Mouse (Mus musculus): ENCODE measurements around the gene Pet117. TPM values are rescaled to one million over a fixed set of nuclear protein-coding genes. Genes with fewer than 3 reads are reported as not detected.
"Not testable (repeated sequence)": the region's sequence is repeated elsewhere in the genome, so short reads cannot be mapped to it uniquely, and the experiment has no call there.

Pet117 gene
- polyA plus RNA-seq, 1 experiment from 2014 or later: 0.94 TPM

- no peaks in the 10 kb centered on the region for H3K9me3 ChIP-seq (ENCODE audit: control insufficient read depth, low read length)
- H3K27me3 ChIP-seq (ENCODE audit: control insufficient read depth, insufficient read depth, low read length): peaks cover 51% of the 10 kb centered on the region
- DNase-seq (ENCODE audit: low spot score) (peak; percentile 63), ATAC-seq (ENCODE audit: low FRiP score) (no peak)
- H3K9ac ChIP-seq (ENCODE audit: low read depth, low read length): no peak overlapping the region
- no peak overlapping the region for H3K27ac ChIP-seq (ENCODE audit: low read depth, low read length)
- H3K4me2 ChIP-seq (replicated peaks; ENCODE audit: low read depth, low read length): peak overlapping the region; percentile 25
- peak overlapping the region; percentile 6; the same call in 1 of the 2 replicates for H3K4me3 ChIP-seq (ENCODE audit: low read depth, low read length)
- no peaks in the 10 kb centered on the region for H3K36me3 ChIP-seq (ENCODE audit: control insufficient read depth, insufficient read depth, low read length)
- peaks cover 9% of the 10 kb centered on the region for H3K4me1 ChIP-seq (replicated peaks; ENCODE audit: control insufficient read depth, insufficient read depth, low read length)
- WGBS: 8% methylated on average over 28 of the region's 28 CpGs
Observed at GRCm38 (mm10) chr2:144333138-144333842, 35.5 kb upstream of the Pet117 start.

DNA sequence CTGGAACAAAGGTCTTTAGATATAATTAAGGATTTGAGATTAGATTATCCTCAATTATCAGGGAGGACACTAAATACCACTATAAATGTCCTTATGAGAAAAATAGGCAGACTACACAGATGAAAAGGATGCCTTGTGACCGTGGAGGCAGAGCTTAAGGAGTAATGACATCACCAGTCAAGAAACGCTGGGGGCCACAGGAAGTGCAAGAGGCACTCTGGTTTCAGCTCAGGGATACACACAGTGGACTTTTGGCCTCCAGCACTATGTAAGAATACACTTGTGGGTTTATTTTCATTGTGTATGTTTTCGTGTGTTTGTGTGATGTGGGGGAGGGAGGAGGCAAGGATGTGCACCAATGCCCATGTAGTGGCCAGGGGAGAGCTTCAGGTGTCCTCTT lies 31.6 kb upstream of the Pet117 start:
- Histone ChIP-seq H3K9me3 (ENCODE audit: control insufficient read depth, low read length) (no peaks in the 10 kb centered on the region), H3K4me1 (replicated peaks; ENCODE audit: control insufficient read depth, insufficient read depth, low read length) (peaks cover 2% of the 10 kb centered on the region; the same call in 1 of the 2 replicates), H3K9ac (ENCODE audit: low read depth, low read length) (no peak overlapping the region), H3K27me3 (ENCODE audit: control insufficient read depth, insufficient read depth, low read length) (peaks cover 20% of the 10 kb centered on the region), H3K27ac (ENCODE audit: low read depth, low read length) (no peak overlapping the region), H3K4me2 (replicated peaks; ENCODE audit: low read depth, low read length) (no peak overlapping the region), H3K36me3 (ENCODE audit: control insufficient read depth, insufficient read depth, low read length) (no peaks in the 10 kb centered on the region), H3K4me3 (ENCODE audit: low read depth, low read length) (no peak overlapping the region)
- ATAC-seq (ENCODE audit: low FRiP score) (no peak), DNase-seq (ENCODE audit: low spot score) (no peak)
- 69% methylated on average over 3 of the region's 3 CpGs for WGBS

GRCm38 (mm10) chr2:144337701-144338100 lies 31.1 kb upstream of the Pet117 start:
- H3K9ac ChIP-seq (ENCODE audit: low read depth, low read length): no peak overlapping the region
- 79% methylated on average over 7 of the region's 8 CpGs for WGBS
- no peak overlapping the region for H3K27ac ChIP-seq (ENCODE audit: low read depth, low read length)
- H3K36me3 ChIP-seq (ENCODE audit: control insufficient read depth, insufficient read depth, low read length): no peaks in the 10 kb centered on the region
- no peak overlapping the region for H3K4me3 ChIP-seq (ENCODE audit: low read depth, low read length)
- peaks cover 2% of the 10 kb centered on the region; the same call in 1 of the 2 replicates for H3K4me1 ChIP-seq (replicated peaks; ENCODE audit: control insufficient read depth, insufficient read depth, low read length)
- ATAC-seq (ENCODE audit: low FRiP score) (no peak), DNase-seq (ENCODE audit: low spot score) (no peak)
- no peak overlapping the region for H3K4me2 ChIP-seq (replicated peaks; ENCODE audit: low read depth, low read length)
- H3K9me3 ChIP-seq (ENCODE audit: control insufficient read depth, low read length): no peaks in the 10 kb centered on the region
- peaks cover 16% of the 10 kb centered on the region for H3K27me3 ChIP-seq (ENCODE audit: control insufficient read depth, insufficient read depth, low read length)

GRCm38 (mm10) chr2:144338149-144338548 lies 30.6 kb upstream of the Pet117 start:
- not testable (repeated sequence) for H3K9me3 ChIP-seq (ENCODE audit: control insufficient read depth, low read length); ATAC-seq (ENCODE audit: low FRiP score); H3K27ac ChIP-seq (ENCODE audit: low read depth, low read length); H3K36me3 ChIP-seq (ENCODE audit: control insufficient read depth, insufficient read depth, low read length); H3K9ac ChIP-seq (ENCODE audit: low read depth, low read length); DNase-seq (ENCODE audit: low spot score); H3K4me1 ChIP-seq (replicated peaks; ENCODE audit: control insufficient read depth, insufficient read depth, low read length); H3K4me3 ChIP-seq (ENCODE audit: low read depth, low read length); H3K4me2 ChIP-seq (replicated peaks; ENCODE audit: low read depth, low read length)
- 74% methylated on average over 6 of the region's 6 CpGs for WGBS
- peaks cover 13% of the 10 kb centered on the region for H3K27me3 ChIP-seq (ENCODE audit: control insufficient read depth, insufficient read depth, low read length)

GRCm38 (mm10) chr2:144343158-144343557 lies 25.6 kb upstream of the Pet117 start:
- H3K27me3 ChIP-seq (ENCODE audit: control insufficient read depth, insufficient read depth, low read length): no peaks in the 10 kb centered on the region

DNA sequence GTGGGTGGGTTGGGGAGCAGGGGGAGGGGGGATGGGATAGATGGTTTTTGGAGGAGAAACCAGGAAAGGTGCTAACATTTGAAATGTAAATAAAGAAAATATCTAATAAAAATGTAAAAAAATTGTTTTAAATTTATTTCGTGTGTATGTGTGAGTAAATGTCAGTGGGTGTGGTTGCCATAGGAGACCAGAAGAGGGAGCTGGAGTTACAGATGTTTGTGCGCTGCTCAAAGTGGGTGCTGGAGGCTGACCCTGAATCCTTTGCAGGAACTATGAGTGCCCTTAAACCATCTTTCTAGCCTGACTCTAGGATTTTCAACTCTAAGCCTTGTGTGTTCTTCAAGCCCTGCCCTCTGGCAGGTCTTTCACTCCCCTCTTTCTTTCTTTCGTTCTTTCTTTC lies 20.3 kb upstream of the Pet117 start:
- Histone ChIP-seq H3K27ac (ENCODE audit: low read depth, low read length) (no peak overlapping the region), H3K4me2 (replicated peaks; ENCODE audit: low read depth, low read length) (no peak overlapping the region), H3K4me3 (ENCODE audit: low read depth, low read length) (no peak overlapping the region), H3K9ac (ENCODE audit: low read depth, low read length) (no peak overlapping the region), H3K9me3 (ENCODE audit: control insufficient read depth, low read length) (no peaks in the 10 kb centered on the region), H3K4me1 (replicated peaks; ENCODE audit: control insufficient read depth, insufficient read depth, low read length) (no peaks in the 10 kb centered on the region), H3K27me3 (ENCODE audit: control insufficient read depth, insufficient read depth, low read length) (no peaks in the 10 kb centered on the region), H3K36me3 (ENCODE audit: control insufficient read depth, insufficient read depth, low read length) (no peaks in the 10 kb centered on the region)
- no peak for DNase-seq (ENCODE audit: low spot score)
- no peak for ATAC-seq (ENCODE audit: low FRiP score)
- WGBS: 55% methylated on average over 3 of the region's 3 CpGs

More at GRCm38 (mm10) chr2:144343158-144343557, 25.6 kb upstream of the Pet117 start:
- no peak for ATAC-seq (ENCODE audit: low FRiP score)
- Histone ChIP-seq H3K27ac (ENCODE audit: low read depth, low read length) (no peak overlapping the region), H3K36me3 (ENCODE audit: control insufficient read depth, insufficient read depth, low read length) (no peaks in the 10 kb centered on the region), H3K4me3 (ENCODE audit: low read depth, low read length) (no peak overlapping the region), H3K9ac (ENCODE audit: low read depth, low read length) (no peak overlapping the region), H3K4me2 (replicated peaks; ENCODE audit: low read depth, low read length) (no peak overlapping the region), H3K9me3 (ENCODE audit: control insufficient read depth, low read length) (no peaks in the 10 kb centered on the region), H3K4me1 (replicated peaks; ENCODE audit: control insufficient read depth, insufficient read depth, low read length) (no peaks in the 10 kb centered on the region)
- DNase-seq (ENCODE audit: low spot score): no peak
- 83% methylated on average over 4 of the region's 4 CpGs for WGBS

DNA sequence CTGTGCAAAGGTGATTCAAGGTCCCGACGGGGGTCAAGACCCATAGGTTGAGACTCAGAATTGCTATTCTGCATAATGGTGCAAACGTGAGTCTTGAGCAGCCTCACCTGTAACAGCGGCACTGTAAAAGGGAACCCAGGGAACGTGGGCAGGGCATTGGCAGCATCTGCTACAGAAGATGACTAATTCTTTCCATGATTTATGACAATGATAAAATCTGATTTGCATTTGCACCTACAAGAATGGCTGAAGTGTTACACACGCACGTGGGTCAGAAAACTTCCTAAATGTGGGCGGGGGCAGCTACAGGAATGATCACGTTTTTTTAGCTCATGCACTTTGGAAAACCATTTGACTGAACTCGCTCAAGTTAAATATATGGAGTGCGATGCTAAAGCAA lies 16.0 kb upstream of the Pet117 start:
- no peak overlapping the region for H3K4me2 ChIP-seq (replicated peaks; ENCODE audit: low read depth, low read length)
- no peaks in the 10 kb centered on the region for H3K4me1 ChIP-seq (replicated peaks; ENCODE audit: control insufficient read depth, insufficient read depth, low read length)
- 87% methylated on average over 11 of the region's 11 CpGs for WGBS
- H3K27me3 ChIP-seq (ENCODE audit: control insufficient read depth, insufficient read depth, low read length): no peaks in the 10 kb centered on the region
- no peak overlapping the region for H3K9ac ChIP-seq (ENCODE audit: low read depth, low read length)
- H3K9me3 ChIP-seq (ENCODE audit: control insufficient read depth, low read length): no peaks in the 10 kb centered on the region
- H3K27ac ChIP-seq (ENCODE audit: low read depth, low read length): no peak overlapping the region
- no peak overlapping the region for H3K4me3 ChIP-seq (ENCODE audit: low read depth, low read length)
- DNase-seq (ENCODE audit: low spot score): no peak
- no peaks in the 10 kb centered on the region for H3K36me3 ChIP-seq (ENCODE audit: control insufficient read depth, insufficient read depth, low read length)
- no peak for ATAC-seq (ENCODE audit: low FRiP score)

GRCm38 (mm10) chr2:144369020-144369421 lies 225 bp downstream of the Pet117 start:
- Histone ChIP-seq H3K27ac (ENCODE audit: low read depth, low read length) (peak overlapping the region; percentile 92), H3K4me1 (replicated peaks; ENCODE audit: control insufficient read depth, insufficient read depth, low read length) (no peaks in the 10 kb centered on the region; the same call in 1 of the 2 replicates), H3K4me3 (ENCODE audit: low read depth, low read length) (peak overlapping the region; percentile 82), H3K9ac (ENCODE audit: low read depth, low read length) (peak overlapping the region; percentile 86), H3K36me3 (ENCODE audit: control insufficient read depth, insufficient read depth, low read length) (no peaks in the 10 kb centered on the region), H3K4me2 (replicated peaks; ENCODE audit: low read depth, low read length) (peak overlapping the region; percentile 37), H3K27me3 (ENCODE audit: control insufficient read depth, insufficient read depth, low read length) (no peaks in the 10 kb centered on the region), H3K9me3 (ENCODE audit: control insufficient read depth, low read length) (no peaks in the 10 kb centered on the region)
- ATAC-seq (ENCODE audit: low FRiP score): peak; percentile 92
- peak; percentile 83 for DNase-seq (ENCODE audit: low spot score)
- under 1% methylated on average over 30 of the region's 43 CpGs for WGBS

GRCm38 (mm10) chr2:144369511-144369910 lies 715 bp downstream of the Pet117 start:
- ATAC-seq (ENCODE audit: low FRiP score) (peak; percentile 44; the same call in 1 of the 2 replicates), DNase-seq (ENCODE audit: low spot score) (no peak)
- H3K4me1 ChIP-seq (replicated peaks; ENCODE audit: control insufficient read depth, insufficient read depth, low read length): no peaks in the 10 kb centered on the region; the same call in 1 of the 2 replicates
- H3K9me3 ChIP-seq (ENCODE audit: control insufficient read depth, low read length): no peaks in the 10 kb centered on the region
- WGBS: 2% methylated on average over 12 of the region's 12 CpGs
- H3K9ac ChIP-seq (ENCODE audit: low read depth, low read length): peak overlapping the region; percentile 86
- no peaks in the 10 kb centered on the region for H3K27me3 ChIP-seq (ENCODE audit: control insufficient read depth, insufficient read depth, low read length)
- peak overlapping the region; percentile 92 for H3K27ac ChIP-seq (ENCODE audit: low read depth, low read length)
- H3K4me3 ChIP-seq (ENCODE audit: low read depth, low read length): peak overlapping the region; percentile 82
- peak overlapping the region; percentile 37 for H3K4me2 ChIP-seq (replicated peaks; ENCODE audit: low read depth, low read length)
- no peaks in the 10 kb centered on the region for H3K36me3 ChIP-seq (ENCODE audit: control insufficient read depth, insufficient read depth, low read length)

Measured in hindbrain, embryonic 11.5 days (tissue).